Mouse (Mus musculus): Measurements from ENCODE around the gene Hivep3. TPM values are rescaled to one million over a fixed set of nuclear protein-coding genes. Genes with fewer than 3 reads are reported as not detected.

Hivep3 gene
- polyA plus RNA-seq, 1 experiment from 2014 or later, result 6.2 TPM

DNA sequence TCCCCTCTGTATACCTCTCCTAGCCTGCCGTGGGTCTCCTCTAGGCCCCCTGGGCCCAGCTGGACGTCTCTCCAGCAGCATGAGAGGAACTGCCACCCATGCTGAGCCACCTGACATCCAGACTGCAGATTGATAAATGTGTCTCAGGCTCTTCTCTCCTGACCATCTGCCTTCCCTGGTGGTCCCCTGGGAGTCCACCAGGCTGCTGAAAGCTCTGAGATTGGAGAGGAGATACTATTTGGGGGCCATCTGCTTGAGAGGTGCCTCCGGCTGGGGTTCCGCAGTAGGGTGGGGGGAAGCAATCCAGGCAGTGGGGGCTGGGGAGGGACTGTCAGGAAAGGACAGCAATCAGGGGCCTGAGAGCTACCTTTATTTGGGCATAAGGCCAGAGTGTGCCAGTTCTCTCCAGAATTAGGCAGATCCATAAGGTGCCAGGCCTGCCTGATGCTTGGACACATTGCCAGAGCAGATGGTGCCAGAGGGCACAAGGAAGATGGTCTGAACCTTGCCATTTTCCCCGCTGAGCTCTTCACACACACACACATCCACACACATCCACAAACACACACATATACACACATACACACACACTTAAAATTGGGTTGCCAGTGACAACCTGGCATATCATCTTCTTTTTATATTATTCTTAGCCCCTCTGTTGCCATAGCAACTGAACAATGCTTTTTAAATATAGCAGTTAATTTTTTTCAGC, 253.2 kb downstream of the Hivep3 start:
- ATAC-seq (replicated peaks; ENCODE audit: low FRiP score, low TSS enrichment, low read depth) (0 out of 2 replicates have a peak, but pooled peaks have one; percentile 15), DNase-seq (ENCODE audit: low spot score) (no peak)
- Histone ChIP-seq H3K36me3 (ENCODE audit: control insufficient read depth, insufficient read depth, low read length) (no peaks in the 10 kb centered on the region), H3K4me1 (replicated peaks; ENCODE audit: control insufficient read depth, insufficient read depth, low read length) (no peaks in the 10 kb centered on the region), H3K27me3 (replicated peaks; ENCODE audit: control insufficient read depth, insufficient read depth, low read length) (no peaks in the 10 kb centered on the region), H3K4me3 (ENCODE audit: low read depth, low read length) (no peak overlapping the region), H3K9ac (ENCODE audit: low read length) (no peak overlapping the region), H3K4me2 (ENCODE audit: low read length) (no peak overlapping the region), H3K9me3 (ENCODE audit: control insufficient read depth, low read length) (no peaks in the 10 kb centered on the region), H3K27ac (ENCODE audit: low read depth) (no peak overlapping the region)
- 51% methylated on average over 5 of the region's 5 CpGs for WGBS

GRCm38 (mm10) chr4:119987376-119988087, 253.9 kb downstream of the Hivep3 start:
- Histone ChIP-seq H3K9me3 (ENCODE audit: control insufficient read depth, low read length) (no peaks in the 10 kb centered on the region), H3K4me3 (ENCODE audit: low read depth, low read length) (no peak overlapping the region), H3K4me1 (replicated peaks; ENCODE audit: control insufficient read depth, insufficient read depth, low read length) (no peaks in the 10 kb centered on the region), H3K4me2 (ENCODE audit: low read length) (no peak overlapping the region), H3K27ac (ENCODE audit: low read depth) (no peak overlapping the region), H3K27me3 (replicated peaks; ENCODE audit: control insufficient read depth, insufficient read depth, low read length) (no peaks in the 10 kb centered on the region), H3K9ac (ENCODE audit: low read length) (no peak overlapping the region), H3K36me3 (ENCODE audit: control insufficient read depth, insufficient read depth, low read length) (no peaks in the 10 kb centered on the region)
- ATAC-seq (replicated peaks; ENCODE audit: low FRiP score, low TSS enrichment, low read depth) (no peak), DNase-seq (ENCODE audit: low spot score) (no peak)
- WGBS, result 38% methylated on average over 4 of the region's 4 CpGs

- no peak overlapping the region for H3K27ac ChIP-seq (ENCODE audit: low read depth)
- ATAC-seq (replicated peaks; ENCODE audit: low FRiP score, low TSS enrichment, low read depth) (no peak), DNase-seq (ENCODE audit: low spot score) (no peak)
- 70% methylated on average over 3 of the region's 3 CpGs for WGBS
- no peaks in the 10 kb centered on the region for H3K27me3 ChIP-seq (replicated peaks; ENCODE audit: control insufficient read depth, insufficient read depth, low read length)
- H3K9ac ChIP-seq (ENCODE audit: low read length), result no peak overlapping the region
- H3K4me2 ChIP-seq (ENCODE audit: low read length), result no peak overlapping the region
- no peaks in the 10 kb centered on the region for H3K36me3 ChIP-seq (ENCODE audit: control insufficient read depth, insufficient read depth, low read length)
- H3K4me1 ChIP-seq (replicated peaks; ENCODE audit: control insufficient read depth, insufficient read depth, low read length), result no peaks in the 10 kb centered on the region
- no peak overlapping the region for H3K4me3 ChIP-seq (ENCODE audit: low read depth, low read length)
- no peaks in the 10 kb centered on the region for H3K9me3 ChIP-seq (ENCODE audit: control insufficient read depth, low read length)
Observed at GRCm38 (mm10) chr4:119989031-119989693, 255.6 kb downstream of the Hivep3 start.

DNA sequence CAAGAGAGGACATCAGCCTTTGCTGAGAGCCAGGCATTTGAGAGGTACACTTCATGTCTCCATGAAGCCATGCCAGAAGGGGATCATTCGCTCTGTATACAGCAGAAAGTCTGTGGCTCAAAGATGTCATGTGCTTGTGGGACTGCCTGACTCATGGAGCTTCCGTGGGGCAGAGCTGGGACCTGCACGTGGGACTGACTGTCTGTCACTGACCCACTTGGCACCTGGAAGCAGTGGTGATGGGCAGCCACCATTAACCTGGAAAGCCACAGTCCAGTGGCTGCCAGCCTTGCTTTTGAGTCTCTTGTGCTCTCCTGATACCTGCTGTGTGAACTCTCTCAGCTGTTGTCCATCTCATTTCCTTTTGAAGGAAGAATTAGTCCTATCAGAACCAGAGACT, 256.8 kb downstream of the Hivep3 start:
- Histone ChIP-seq H3K9me3 (ENCODE audit: control insufficient read depth, low read length) (no peaks in the 10 kb centered on the region), H3K36me3 (ENCODE audit: control insufficient read depth, insufficient read depth, low read length) (no peaks in the 10 kb centered on the region), H3K9ac (ENCODE audit: low read length) (no peak overlapping the region), H3K4me2 (ENCODE audit: low read length) (no peak overlapping the region), H3K4me3 (ENCODE audit: low read depth, low read length) (no peak overlapping the region), H3K27ac (ENCODE audit: low read depth) (no peak overlapping the region), H3K27me3 (replicated peaks; ENCODE audit: control insufficient read depth, insufficient read depth, low read length) (no peaks in the 10 kb centered on the region), H3K4me1 (replicated peaks; ENCODE audit: control insufficient read depth, insufficient read depth, low read length) (no peaks in the 10 kb centered on the region)
- WGBS, result 87% methylated on average over 3 of the region's 3 CpGs
- DNase-seq (ENCODE audit: low spot score) (no peak), ATAC-seq (replicated peaks; ENCODE audit: low FRiP score, low TSS enrichment, low read depth) (no peak)

DNA sequence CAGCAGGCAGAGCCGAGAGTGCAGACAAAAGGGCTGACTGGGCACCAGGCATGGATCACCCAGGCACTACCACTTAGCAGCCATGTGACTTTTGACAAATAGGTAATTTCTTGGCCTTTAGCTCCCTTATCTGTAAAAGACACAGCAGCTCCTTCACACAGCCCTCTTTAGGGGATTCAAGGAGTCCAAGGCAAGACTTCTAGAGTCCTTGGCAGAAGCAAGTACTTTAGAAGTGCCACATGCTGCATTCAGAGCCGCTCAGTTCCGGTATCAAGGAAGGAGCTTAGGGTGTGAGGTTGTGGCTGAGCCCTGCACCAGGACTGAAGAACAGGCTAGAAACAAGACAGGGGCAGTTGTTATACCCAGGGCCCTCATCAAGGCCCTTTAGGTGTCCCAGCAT, 257.3 kb downstream of the Hivep3 start:
- WGBS, result 82% methylated on average over 3 of the region's 3 CpGs
- ATAC-seq (replicated peaks; ENCODE audit: low FRiP score, low TSS enrichment, low read depth) (no peak), DNase-seq (ENCODE audit: low spot score) (no peak)

GRCm38 (mm10) chr4:119991758-119992157, 258.2 kb downstream of the Hivep3 start:
- no peak overlapping the region for H3K9ac ChIP-seq (ENCODE audit: low read length)

More for the DNA sequence above, 257.3 kb downstream of the Hivep3 start:
- Histone ChIP-seq H3K4me3 (ENCODE audit: low read depth, low read length) (no peak overlapping the region), H3K36me3 (ENCODE audit: control insufficient read depth, insufficient read depth, low read length) (no peaks in the 10 kb centered on the region), H3K9ac (ENCODE audit: low read length) (no peak overlapping the region), H3K9me3 (ENCODE audit: control insufficient read depth, low read length) (no peaks in the 10 kb centered on the region), H3K4me2 (ENCODE audit: low read length) (no peak overlapping the region), H3K4me1 (replicated peaks; ENCODE audit: control insufficient read depth, insufficient read depth, low read length) (no peaks in the 10 kb centered on the region), H3K27ac (ENCODE audit: low read depth) (no peak overlapping the region), H3K27me3 (replicated peaks; ENCODE audit: control insufficient read depth, insufficient read depth, low read length) (no peaks in the 10 kb centered on the region)

GRCm38 (mm10) chr4:119996377-119996776, 262.8 kb downstream of the Hivep3 start:
- 86% methylated on average over 1 of the region's 1 CpGs for WGBS
- no peak overlapping the region for H3K4me2 ChIP-seq (ENCODE audit: low read length)
- no peaks in the 10 kb centered on the region for H3K9me3 ChIP-seq (ENCODE audit: control insufficient read depth, low read length)
- no peaks in the 10 kb centered on the region for H3K4me1 ChIP-seq (replicated peaks; ENCODE audit: control insufficient read depth, insufficient read depth, low read length)
- no peak for DNase-seq (ENCODE audit: low spot score)
- no peak overlapping the region for H3K4me3 ChIP-seq (ENCODE audit: low read depth, low read length)
- no peak overlapping the region for H3K9ac ChIP-seq (ENCODE audit: low read length)
- H3K27me3 ChIP-seq (replicated peaks; ENCODE audit: control insufficient read depth, insufficient read depth, low read length), result no peaks in the 10 kb centered on the region
- ATAC-seq (replicated peaks; ENCODE audit: low FRiP score, low TSS enrichment, low read depth), result no peak
- H3K36me3 ChIP-seq (ENCODE audit: control insufficient read depth, insufficient read depth, low read length), result no peaks in the 10 kb centered on the region
- no peak overlapping the region for H3K27ac ChIP-seq (ENCODE audit: low read depth)

More at GRCm38 (mm10) chr4:119991758-119992157, 258.2 kb downstream of the Hivep3 start:
- H3K4me3 ChIP-seq (ENCODE audit: low read depth, low read length), result no peak overlapping the region
- DNase-seq (ENCODE audit: low spot score), result no peak
- ATAC-seq (replicated peaks; ENCODE audit: low FRiP score, low TSS enrichment, low read depth), result no peak
- H3K4me1 ChIP-seq (replicated peaks; ENCODE audit: control insufficient read depth, insufficient read depth, low read length), result no peaks in the 10 kb centered on the region
- WGBS, result 62% methylated on average over 4 of the region's 4 CpGs
- H3K36me3 ChIP-seq (ENCODE audit: control insufficient read depth, insufficient read depth, low read length), result no peaks in the 10 kb centered on the region
- H3K27ac ChIP-seq (ENCODE audit: low read depth), result no peak overlapping the region
- no peak overlapping the region for H3K4me2 ChIP-seq (ENCODE audit: low read length)
- H3K27me3 ChIP-seq (replicated peaks; ENCODE audit: control insufficient read depth, insufficient read depth, low read length), result no peaks in the 10 kb centered on the region
- H3K9me3 ChIP-seq (ENCODE audit: control insufficient read depth, low read length), result no peaks in the 10 kb centered on the region

- H3K9me3 ChIP-seq (ENCODE audit: control insufficient read depth, low read length), result no peaks in the 10 kb centered on the region
Observed at GRCm38 (mm10) chr4:119997351-119997750, 263.8 kb downstream of the Hivep3 start.

More at GRCm38 (mm10) chr4:119997351-119997750, 263.8 kb downstream of the Hivep3 start:
- H3K9ac ChIP-seq (ENCODE audit: low read length), result no peak overlapping the region
- ATAC-seq (replicated peaks; ENCODE audit: low FRiP score, low TSS enrichment, low read depth) (no peak), DNase-seq (ENCODE audit: low spot score) (no peak)
- no peaks in the 10 kb centered on the region for H3K36me3 ChIP-seq (ENCODE audit: control insufficient read depth, insufficient read depth, low read length)
- H3K4me1 ChIP-seq (replicated peaks; ENCODE audit: control insufficient read depth, insufficient read depth, low read length), result no peaks in the 10 kb centered on the region
- no peak overlapping the region for H3K27ac ChIP-seq (ENCODE audit: low read depth)
- no peaks in the 10 kb centered on the region for H3K27me3 ChIP-seq (replicated peaks; ENCODE audit: control insufficient read depth, insufficient read depth, low read length)
- no peak overlapping the region for H3K4me3 ChIP-seq (ENCODE audit: low read depth, low read length)
- no peak overlapping the region for H3K4me2 ChIP-seq (ENCODE audit: low read length)
- WGBS, result 93% methylated on average over 7 of the region's 7 CpGs
